Mouse (Mus musculus): ENCODE measurements around the gene Grm1.

- TF ChIP-seq CTCF (IDR thresholded peaks at IDR 0.05; ENCODE audit: control insufficient read depth, insufficient read depth, insufficient read length) (no peak), MAX (IDR thresholded peaks at IDR 0.05) (no peak), MYOD1 (IDR thresholded peaks at IDR 0.05; ENCODE audit: control insufficient read depth, insufficient read length, low read depth) (no peak), FOSL1 (IDR thresholded peaks at IDR 0.05; ENCODE audit: insufficient read depth, low read length, poor library complexity, severe bottlenecking) (no peak), MYOG (IDR thresholded peaks at IDR 0.05; ENCODE audit: control insufficient read depth, extremely low read depth, insufficient read length) (no peak), USF1 (IDR thresholded peaks at IDR 0.05; ENCODE audit: low read depth) (no peak)
Observed at GRCm38 (mm10) chr10:11065136-11065535, 17.0 kb downstream of the Grm1 start.
